Mouse (Mus musculus) embryonic fibroblast, embryonic 13.5 days (primary cell): ENCODE measurements at regions not wholly inside any gene's neighbourhood (a gene's known extent, or its start where the extent isn't known, plus 50 kb on each side); places are given as distances from the start of the nearest gene placed in this dataset.

Experiments used
- CTCF ChIP-seq: IDR thresholded peaks from 2 replicates; pipeline ENCODE4 v1.5.1; 2011; ENCODE audit warnings: mild to moderate bottlenecking, control low read depth, low read length, moderate library complexity, borderline replicate concordance; ENCODE audit not compliant: insufficient read depth
- POLR2A ChIP-seq: IDR thresholded peaks from 2 replicates; pipeline ENCODE4 v1.6.1; 2011; ENCODE audit warnings: low read depth, mild to moderate bottlenecking, control low read depth, low read length, moderate library complexity

DNA sequence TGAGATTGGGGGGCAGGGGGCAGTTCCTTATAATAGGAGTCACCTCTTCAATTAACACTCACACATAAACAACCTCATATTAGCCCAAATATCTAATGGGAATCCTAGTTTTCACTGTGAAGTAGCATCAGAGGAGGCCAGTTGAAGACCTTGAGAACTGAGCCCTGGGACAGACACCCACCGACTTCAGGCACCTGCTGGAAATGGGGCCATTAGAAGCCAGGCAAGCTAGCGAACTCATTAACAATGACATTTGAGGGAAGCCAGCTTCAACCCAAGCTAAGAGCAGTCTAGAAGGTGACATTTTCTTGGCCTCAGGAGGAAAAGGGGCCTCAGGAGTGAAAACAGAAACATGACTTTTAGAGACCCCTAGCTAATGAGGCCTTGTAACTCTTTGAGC is 70.9 kb upstream of the Tcerg1l start:
- no peak for TF ChIP-seq CTCF
- TF ChIP-seq POLR2A = no peak
